In the genomic region with DNA sequence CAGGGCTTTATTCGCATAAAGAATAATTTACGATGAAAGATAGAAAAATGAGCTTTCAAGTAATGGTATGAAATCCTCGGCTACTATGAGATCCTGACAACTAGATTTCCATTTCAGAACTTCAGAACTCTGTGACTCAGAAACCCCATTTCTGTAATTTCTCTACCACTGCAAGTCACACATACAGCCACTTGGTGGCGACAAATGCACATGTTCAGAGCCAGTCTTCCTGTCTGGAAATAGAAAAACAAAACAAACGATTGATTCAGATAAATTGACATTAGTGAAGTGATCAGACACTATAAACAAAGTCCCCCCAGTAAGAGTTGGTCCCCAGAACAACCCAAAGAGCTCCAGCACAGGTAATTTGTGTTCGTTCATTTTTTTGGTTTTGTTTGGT, we compare ENCODE assay signal across 7 mouse cellular contexts. TPM values are rescaled to one million over a fixed set of nuclear protein-coding genes. Genes with fewer than 3 reads are reported as not detected.
DNase-seq lines count a peak whose midpoint lies in the region; ATAC-seq and TF ChIP-seq lines count a peak whose summit lies in the region.

No protein-coding gene starts in this region.

- H3K9ac ChIP-seq in ES-E14 (ENCODE audit: insufficient read depth, low read depth, low read length, poor library complexity, severe bottlenecking) = no peak overlapping the region
- H3K9ac ChIP-seq in liver, embryonic 14.5 days (replicated peaks) = no peak overlapping the region

- H3K4me3 ChIP-seq in ES-E14 (ENCODE audit: insufficient read depth in 1 of 2, low read depth in 1 of 2, low read length in 2 of 2, poor library complexity in 1 of 2, severe bottlenecking in 1 of 2) = no peak overlapping the region
- no peak overlapping the region for H3K4me3 ChIP-seq in liver, embryonic 14.5 days (ENCODE audit: insufficient read depth in 1 of 2, low read depth in 2 of 2, low read length in 2 of 2)

- peak; percentile 80 for TF ChIP-seq CTCF in liver, embryonic 14.5 days (IDR thresholded peaks at IDR 0.05; ENCODE audit: low read depth)

- H3K9me3 ChIP-seq in ES-E14 (ENCODE audit: control insufficient read depth, insufficient read depth, low read depth, low read length) = no peaks in the 10 kb centered on the region
- no peaks in the 10 kb centered on the region for H3K9me3 ChIP-seq in liver, embryonic 14.5 days (ENCODE audit: control insufficient read depth, low read length)

- H3K27me3 ChIP-seq in liver, embryonic 14.5 days (ENCODE audit: control insufficient read depth, insufficient read depth, low read length) = no peaks in the 10 kb centered on the region
- no peaks in the 10 kb centered on the region for H3K27me3 ChIP-seq in splenic B cell, adult 2 months (ENCODE audit: control insufficient read depth, insufficient read depth, low read length, poor library complexity, severe bottlenecking)

- H3K4me2 ChIP-seq in liver, embryonic 14.5 days (ENCODE audit: low read depth) = no peak overlapping the region

- TF ChIP-seq EP300 in liver, embryonic 14.5 days (IDR thresholded peaks at IDR 0.05; ENCODE audit: low read depth) = no peak

- H3K36me3 ChIP-seq in ES-E14 (ENCODE audit: control insufficient read depth, insufficient read depth, low read length, poor library complexity, severe bottlenecking) = no peaks in the 10 kb centered on the region
- H3K36me3 ChIP-seq in liver, embryonic 14.5 days (replicated peaks; ENCODE audit: control insufficient read depth, insufficient read depth, low read depth) = no peaks in the 10 kb centered on the region
- no peaks in the 10 kb centered on the region for H3K36me3 ChIP-seq in splenic B cell, adult 2 months (ENCODE audit: control insufficient read depth, insufficient read depth, low read length, poor library complexity, severe bottlenecking)

- 8% methylated on average over 6 of the region's 6 CpGs for WGBS in liver, embryonic 14.5 days (ENCODE audit: insufficient replicate concordance)

- no peak overlapping the region for H3K27ac ChIP-seq in ES-E14 (ENCODE audit: insufficient read depth, low read depth, low read length, poor library complexity, severe bottlenecking)
- no peak overlapping the region for H3K27ac ChIP-seq in liver, embryonic 14.5 days

- no peak for ATAC-seq in liver, embryonic 14.5 days (ENCODE audit: insufficient read depth)

- DNase-seq in layer of hippocampus, adult 11-12 months (ENCODE audit: low spot score) = peak; percentile 62
- no peak for DNase-seq in layer of hippocampus, adult 9-11 months
- DNase-seq in ES-E14 (ENCODE audit: low read depth, low spot score) = no peak
- DNase-seq in adrenal gland, postnatal 10 days = peak; percentile 67
- DNase-seq in heart, postnatal 10 days = peak; percentile 49 to 65
- peak in 1 of 3 experiments; percentile 37 for DNase-seq in liver, embryonic 14.5 days (ENCODE audit: low read depth in 3 of 3, low spot score in 3 of 3)
- DNase-seq in splenic B cell, adult 2 months (ENCODE audit: low read depth, low spot score) = peak; percentile 78

- in situ Hi-C loops in ES-E14 (cut with MboI; ENCODE audit: low sequenced_read_pairs in 2 of 2, unreplicated experiment in 2 of 2) = loop anchor here in 1 of 2 experiments (10.0 kb wide), 1 partner anchor 413 kb away; no protein-coding TSS in a partner anchor

- peaks cover 0 to 4% of the 10 kb centered on the region in 2 experiments; a peak in 1 of 4 replicates for H3K4me1 ChIP-seq in ES-E14 (ENCODE audit: control insufficient read depth in 2 of 2, insufficient read depth in 2 of 2, low read length in 2 of 2, poor library complexity in 1 of 2)
- H3K4me1 ChIP-seq in liver, embryonic 14.5 days (replicated peaks; ENCODE audit: control insufficient read depth in 2 of 2, insufficient read depth in 2 of 2, low read length in 1 of 2) = no peaks in the 10 kb centered on the region

- intact Hi-C loops in heart, postnatal 10 days (cut with DNase I) = loop anchor here (1.0 to 5.0 kb wide), 2 partner anchors 77 to 410 kb away; no protein-coding TSS in a partner anchor

TF ChIP-seq in ES-E14, 5 proteins besides CTCF, POLR2A, EP300 and RAD21:
- TF ChIP-seq CHD2 (IDR thresholded peaks at IDR 0.05; ENCODE audit: low read depth, low read length) (no peak), ZC3H11A (IDR thresholded peaks at IDR 0.05; ENCODE audit: borderline replicate concordance, low read depth, low read length) (peak; percentile 85)

RNA-seq across cellular contexts. Expression of gene Srsf6, which starts 9.1 kb away (rescaled TPM):
- 183 and 207 TPM in 2 replicates for total RNA-seq in ES-E14 (2012; rRNA removed)
- 100 to 1,000 TPM; 149 to 168 TPM for total RNA-seq in adrenal gland, postnatal 10 days (2021)
- 100 to 1,000 TPM; 115 to 127 TPM for total RNA-seq in heart, postnatal 10 days (2021)
- polyA plus RNA-seq in liver, embryonic 14.5 days (2012; rRNA removed) = 72.5 and 113 TPM in 2 replicates
- polyA plus RNA-seq in liver, embryonic 14.5 days (2014; fragmentation: Nextera tagmentation; extraction: Ambion mirVana) = 80.4 and 94.3 TPM in 2 replicates

RNA-seq across cellular contexts. Expression of gene L3mbtl1, which starts 21.1 kb away (rescaled TPM):
- total RNA-seq in ES-E14 (2012; rRNA removed) = 1.1 and 2.4 TPM in 2 replicates
- under 1 TPM; 0.33 to 0.63 TPM for total RNA-seq in adrenal gland, postnatal 10 days (2021)
- not detected for total RNA-seq in heart, postnatal 10 days (2021)
- polyA plus RNA-seq in liver, embryonic 14.5 days (2012; rRNA removed) = 0.08 and 0.32 TPM in 2 replicates
- 0.04 TPM in 1 of 2 replicates, not detected in the other for polyA plus RNA-seq in liver, embryonic 14.5 days (2014; fragmentation: Nextera tagmentation; extraction: Ambion mirVana)

Comparison
In these comparisons a context has a peak if more than half of its experiments do, and no peak if none do; other contexts are left out.
1. DNase-seq: peak in layer of hippocampus, adult 11-12 months (single experiment), adrenal gland, postnatal 10 days (single experiment), heart, postnatal 10 days (2 of 2) and splenic B cell, adult 2 months (single experiment); none in layer of hippocampus, adult 9-11 months (single experiment) and ES-E14 (single experiment).